Mouse (Mus musculus) C2C12 (cell line): ENCODE data around the gene Taf5l. TPM values are rescaled to one million over a fixed set of nuclear protein-coding genes. Genes with fewer than 3 reads are reported as not detected.

Source experiments
- H3K27me3 ChIP-seq: one replicate; pipeline ENCODE4 v1.6.1; 2011; ENCODE audit not compliant: control insufficient read depth, insufficient read depth, insufficient read length
- H3K36me3 ChIP-seq: one replicate; pipeline ENCODE4 v1.6.1; 2011; ENCODE audit not compliant: control insufficient read depth, insufficient read depth
- H3K4me3 ChIP-seq: one replicate; pipeline ENCODE4 v1.5.1; 2011; ENCODE audit warnings: mild to moderate bottlenecking, control low read depth; ENCODE audit not compliant: poor library complexity, insufficient read depth, severe bottlenecking
- H3K79me2 ChIP-seq: one replicate; pipeline ENCODE4 v1.6.1; 2011; ENCODE audit not compliant: control insufficient read depth, insufficient read depth
- H3K79me3 ChIP-seq: one replicate; pipeline ENCODE4 v1.6.1; 2011; ENCODE audit warnings: low read depth, control low read depth
- H3ac ChIP-seq: one replicate; pipeline ENCODE3; 2011; ENCODE audit warnings: low read depth; ENCODE audit not compliant: control insufficient read depth, insufficient read length
- CEBPB ChIP-seq: IDR thresholded peaks from one replicate; pipeline ENCODE4 v1.6.1; 2011; ENCODE audit warnings: low read depth, mild to moderate bottlenecking, control low read depth, moderate library complexity
- CTCF ChIP-seq: IDR thresholded peaks from one replicate; pipeline ENCODE4 v1.5.1; 2011; ENCODE audit not compliant: control insufficient read depth, insufficient read depth, insufficient read length
- FOSL1 ChIP-seq: IDR thresholded peaks from one replicate; pipeline ENCODE4 v1.8.0; 2011; ENCODE audit warnings: mild to moderate bottlenecking, low read length; ENCODE audit not compliant: poor library complexity, insufficient read depth, severe bottlenecking
- MAX ChIP-seq: IDR thresholded peaks from one replicate; pipeline ENCODE4 v1.6.1; 2011; ENCODE audit warnings: mild to moderate bottlenecking, control low read depth
- MYOD1 ChIP-seq: IDR thresholded peaks from one replicate; pipeline ENCODE4 v1.6.1; 2011; ENCODE audit warnings: low read depth; ENCODE audit not compliant: control insufficient read depth, insufficient read length
- MYOG ChIP-seq: IDR thresholded peaks from one replicate; pipeline ENCODE4 v1.6.1; 2011; ENCODE audit not compliant: control insufficient read depth, insufficient read length; ENCODE audit errors: extremely low read depth
- USF1 ChIP-seq: IDR thresholded peaks from one replicate; pipeline ENCODE4 v1.6.1; 2011; ENCODE audit warnings: low read depth, mild to moderate bottlenecking, control low read depth, moderate library complexity
- long read RNA-seq, 2 experiments: library from polyadenylated mRNA; unstranded; transcript quantifications; one replicate each; pipeline ENCODE4 v2.0.0; 2019 to 2020
- polyA plus RNA-seq: library from polyadenylated mRNA; unstranded; fragments of >200 nt; fragmentation: generic; extraction: Trizol; gene quantifications from one replicate; pipeline ENCODE4 v1.2.1, GENCODE M21; 2012; ENCODE audit warnings: missing spikeins

The Taf5l gene
- polyA plus RNA-seq = 26.2 TPM
- long read RNA-seq, experiment 1, transcript Taf5l-202 (5 exons, 2,973 nt) = major isoform, 8 of 14 reads
- long read RNA-seq, experiment 1, partial matches to known transcripts = 4 of 14 reads
- long read RNA-seq, experiment 1, other reads (novel, unspliced or antisense) = 2 of 14 reads
- long read RNA-seq, experiment 2, transcript Taf5l-202 (5 exons, 2,973 nt) = major isoform, 142 of 204 reads
- long read RNA-seq, experiment 2, transcript Taf5l-201 (5 exons, 2,912 nt) = minor isoform, 37 of 204 reads
- long read RNA-seq, experiment 2, partial matches to known transcripts = 7 of 204 reads
- long read RNA-seq, experiment 2, other reads (novel, unspliced or antisense) = 18 of 204 reads

- H3ac ChIP-seq = peak within 1 kb of the TSS; percentile 94
- H3K27me3 ChIP-seq = no peaks in the 10 kb centered on the region
- peaks cover 75% of the 10 kb centered on the region for H3K79me2 ChIP-seq
- TF ChIP-seq MYOD1 (no peak), MAX (peak; percentile 91), CEBPB (no peak)
- peaks cover 67% of the 10 kb centered on the region for H3K79me3 ChIP-seq
- H3K4me3 ChIP-seq = peak within 1 kb of the TSS; percentile 88
- peaks cover 31% of the 10 kb centered on the region for H3K36me3 ChIP-seq
Observed at GRCm38 (mm10) chr8:124021237-124022227, at the start of gene Taf5l, which contains the start of gene Urb2. Gene Taf5l, minus strand, starts transcription at chr8:124021397. Gene Urb2, plus strand, starts transcription at chr8:124021508.

DNA sequence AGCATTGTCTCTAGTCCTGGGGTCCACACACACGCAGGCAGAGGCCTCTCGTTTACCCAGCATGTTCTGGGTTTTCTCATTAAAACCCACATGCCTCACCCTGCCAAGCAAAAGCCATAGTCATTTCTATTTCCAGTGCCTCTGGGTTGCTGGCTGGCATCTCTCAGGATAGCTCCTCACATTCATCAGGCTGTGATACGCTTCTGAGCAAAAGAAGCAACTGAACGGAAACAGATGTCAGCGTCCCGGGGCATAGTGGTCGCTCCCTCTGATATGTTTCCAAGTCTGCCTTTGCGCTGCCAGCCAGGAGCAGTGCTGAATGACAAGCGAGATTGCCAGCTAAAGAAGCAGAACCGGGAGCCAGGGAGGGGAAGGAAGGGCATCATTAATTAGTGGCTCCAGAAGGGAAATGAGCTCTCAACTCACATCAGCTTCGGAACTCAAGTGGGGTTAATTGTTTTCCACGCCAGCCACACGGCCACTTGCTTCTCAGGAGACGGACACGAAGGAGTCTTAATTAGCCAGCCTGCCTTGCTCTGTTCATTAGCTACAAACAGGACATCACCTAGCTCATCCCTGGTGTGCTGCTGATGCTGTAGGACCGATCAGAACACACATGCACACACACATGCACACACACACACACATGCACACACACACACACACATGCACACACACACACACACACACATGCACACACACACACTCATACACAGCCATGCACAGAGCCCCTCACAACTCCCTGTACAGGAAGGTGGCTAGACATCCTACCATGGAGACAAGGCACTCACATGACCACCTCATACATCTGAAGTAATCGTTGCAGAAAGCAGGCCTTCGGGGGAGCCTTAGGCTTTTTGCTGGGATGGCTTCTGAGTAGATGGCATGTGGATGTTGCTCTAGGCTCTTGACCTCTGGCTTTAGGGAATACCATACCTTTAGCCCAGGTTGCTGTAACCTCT is 49.4 kb upstream of the Taf5l start:
- no peaks in the 10 kb centered on the region for H3K79me3 ChIP-seq
- no peaks in the 10 kb centered on the region for H3K36me3 ChIP-seq
- no peaks in the 10 kb centered on the region for H3K27me3 ChIP-seq
- H3K4me3 ChIP-seq = no peak overlapping the region
- no peaks in the 10 kb centered on the region for H3K79me2 ChIP-seq
- no peak overlapping the region for H3ac ChIP-seq
- TF ChIP-seq USF1 (no peak), FOSL1 (no peak), MAX (no peak), CEBPB (no peak), MYOD1 (no peak), MYOG (no peak), CTCF (no peak)

- Histone ChIP-seq H3K4me3 (no peak overlapping the region), H3K27me3 (no peaks in the 10 kb centered on the region), H3ac (no peak overlapping the region), H3K36me3 (no peaks in the 10 kb centered on the region), H3K79me3 (no peaks in the 10 kb centered on the region), H3K79me2 (no peaks in the 10 kb centered on the region)
- no peak for TF ChIP-seq FOSL1
- TF ChIP-seq USF1 = no peak
- TF ChIP-seq CTCF = no peak
- no peak for TF ChIP-seq MYOD1
- TF ChIP-seq MYOG = no peak
- no peak for TF ChIP-seq CEBPB
- TF ChIP-seq MAX = no peak
Observed at GRCm38 (mm10) chr8:124067059-124067750, 46.0 kb upstream of the Taf5l start.

- H3K79me3 ChIP-seq = no peaks in the 10 kb centered on the region
- no peaks in the 10 kb centered on the region for H3K27me3 ChIP-seq
- peak; percentile 11 for TF ChIP-seq MYOD1
- no peak for TF ChIP-seq CEBPB
- H3ac ChIP-seq = peak overlapping the region; percentile 31
- H3K36me3 ChIP-seq = no peaks in the 10 kb centered on the region
- H3K4me3 ChIP-seq = no peak overlapping the region
- H3K79me2 ChIP-seq = no peaks in the 10 kb centered on the region
Observed at GRCm38 (mm10) chr8:124066325-124067058, 45.3 kb upstream of the Taf5l start.
